Mouse (Mus musculus) lung, adult 2 months (tissue): Measurements from ENCODE around the gene Cog6.

Experiments
- CTCF ChIP-seq: fragments of 200-500 bp; IDR thresholded peaks from 2 replicates; pipeline ENCODE4 v1.5.1; 2011; ENCODE audit warnings: mild to moderate bottlenecking, low read length, control low read depth; ENCODE audit not compliant: insufficient read depth
- POLR2A ChIP-seq: fragments of 200-500 bp; IDR thresholded peaks from 2 replicates; pipeline ENCODE4 v1.6.1; 2011; ENCODE audit warnings: low read depth, mild to moderate bottlenecking, control low read depth, low read length, borderline replicate concordance; ENCODE audit errors: extremely low read depth

GRCm38 (mm10) chr3:52956236-52956635 is 60.8 kb downstream of the Cog6 start:
- no peak for TF ChIP-seq CTCF
- TF ChIP-seq POLR2A = no peak
